8 mouse cellular contexts compared by ENCODE assay signal in the genomic region with DNA sequence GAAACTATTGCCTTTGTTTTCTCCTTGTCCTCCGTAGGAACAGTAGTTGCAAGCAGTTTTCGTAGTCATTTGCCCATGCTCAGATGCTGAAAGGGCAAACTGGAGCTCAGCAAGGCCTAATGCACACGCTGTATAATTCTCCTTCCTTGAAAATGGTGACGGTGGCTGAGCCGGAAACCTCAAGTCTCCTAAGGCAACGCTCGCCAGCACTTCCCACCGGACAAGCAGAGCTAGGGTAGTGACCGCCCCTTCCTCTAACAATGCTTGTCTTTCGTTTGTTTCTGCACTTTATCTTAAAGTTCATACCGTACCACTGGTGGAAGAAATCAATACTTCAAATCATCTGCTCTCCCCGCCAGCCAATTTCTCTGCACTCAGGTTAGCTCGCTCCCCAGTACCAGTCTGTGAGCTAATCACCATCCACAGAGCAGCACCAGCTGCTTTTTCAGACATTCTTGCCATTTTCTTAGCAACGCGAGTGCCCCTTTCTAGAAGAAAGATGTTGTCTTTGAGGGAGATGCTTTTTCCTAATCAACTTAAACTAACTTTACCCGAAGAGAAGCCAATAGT.
DNase-seq lines count a peak whose midpoint lies in the region; ATAC-seq and TF ChIP-seq lines count a peak whose summit lies in the region.

No protein-coding gene starts in this region.

- no peaks in the 10 kb centered on the region for H3K9me3 ChIP-seq in kidney, postnatal 0 days (replicated peaks; ENCODE audit: low read length)
- H3K9me3 ChIP-seq in forebrain, embryonic 12.5 days, result no peaks in the 10 kb centered on the region
- H3K9me3 ChIP-seq in limb, embryonic 14.5 days (ENCODE audit: control insufficient read depth, low read length), result no peaks in the 10 kb centered on the region

- peak overlapping the region; percentile 68 for H3K4me3 ChIP-seq in kidney, postnatal 0 days (replicated peaks; ENCODE audit: low read depth, low read length)
- peak overlapping the region; percentile 69 for H3K4me3 ChIP-seq in forebrain, embryonic 12.5 days (replicated peaks)
- H3K4me3 ChIP-seq in limb, embryonic 14.5 days (replicated peaks; ENCODE audit: low read length), result peak overlapping the region; percentile 68

- TF ChIP-seq CTCF in kidney, postnatal 0 days (IDR thresholded peaks at IDR 0.05; ENCODE audit: low read depth), result no peak

- no peaks in the 10 kb centered on the region for H3K36me3 ChIP-seq in kidney, postnatal 0 days (ENCODE audit: insufficient read depth, low read length)
- no peaks in the 10 kb centered on the region for H3K36me3 ChIP-seq in forebrain, embryonic 12.5 days (replicated peaks)
- H3K36me3 ChIP-seq in limb, embryonic 14.5 days (ENCODE audit: control insufficient read depth, insufficient read depth, low read length), result no peaks in the 10 kb centered on the region

- H3K9ac ChIP-seq in kidney, postnatal 0 days (ENCODE audit: low read depth, low read length), result no peak overlapping the region
- H3K9ac ChIP-seq in forebrain, embryonic 12.5 days, result no peak overlapping the region
- peak overlapping the region; percentile 44; the same call in 1 of the 2 replicates for H3K9ac ChIP-seq in limb, embryonic 14.5 days (ENCODE audit: low read depth, low read length, severe bottlenecking)

- peak overlapping the region; percentile 97 for H3K4me2 ChIP-seq in kidney, postnatal 0 days (ENCODE audit: low read length)
- peak overlapping the region; percentile 100 for H3K4me2 ChIP-seq in forebrain, embryonic 12.5 days
- peak overlapping the region; percentile 99; the same call in 1 of the 2 replicates for H3K4me2 ChIP-seq in limb, embryonic 14.5 days (replicated peaks; ENCODE audit: low read depth, low read length, severe bottlenecking)

- H3K27me3 ChIP-seq in kidney, postnatal 0 days (ENCODE audit: insufficient read depth, low read length), result peaks cover 13% of the 10 kb centered on the region
- H3K27me3 ChIP-seq in forebrain, embryonic 12.5 days, result peaks cover 67% of the 10 kb centered on the region
- peaks cover 48% of the 10 kb centered on the region for H3K27me3 ChIP-seq in limb, embryonic 14.5 days (ENCODE audit: control insufficient read depth, insufficient read depth, low read length)

- no peak for DNase-seq in kidney, postnatal 0 days (ENCODE audit: low spot score)
- DNase-seq in kidney, adult 9 months, result no peak
- DNase-seq in limb, embryonic 14.5 days (ENCODE audit: low spot score), result no peak
- DNase-seq in retina, embryonic 14.5 days (ENCODE audit: low spot score), result peak; percentile 22
- DNase-seq in spleen, adult 18-20 months, result no peak
- DNase-seq in gastrocnemius, postnatal 25 days, result no peak
- DNase-seq in urinary bladder, adult 18-20 months (ENCODE audit: low spot score in 2 of 2), result no peak

- H3K4me1 ChIP-seq in kidney, postnatal 0 days (replicated peaks; ENCODE audit: insufficient read depth, low read length), result peaks cover 16% of the 10 kb centered on the region
- H3K4me1 ChIP-seq in forebrain, embryonic 12.5 days, result peaks cover 39% of the 10 kb centered on the region
- peaks cover 14% of the 10 kb centered on the region for H3K4me1 ChIP-seq in limb, embryonic 14.5 days (ENCODE audit: control insufficient read depth, insufficient read depth, low read length)

- H3K27ac ChIP-seq in kidney, postnatal 0 days, result no peak overlapping the region
- H3K27ac ChIP-seq in forebrain, embryonic 12.5 days, result no peak overlapping the region
- no peak overlapping the region for H3K27ac ChIP-seq in limb, embryonic 14.5 days (replicated peaks; ENCODE audit: low read depth, low read length)

- 19% methylated on average over 16 of the region's 16 CpGs for WGBS in kidney, postnatal 0 days
- 5% methylated on average over 16 of the region's 16 CpGs for WGBS in forebrain, embryonic 12.5 days
- 10% methylated on average over 16 of the region's 16 CpGs for WGBS in limb, embryonic 14.5 days

- TF ChIP-seq POLR2A in limb, embryonic 14.5 days (IDR thresholded peaks at IDR 0.05; ENCODE audit: borderline replicate concordance, extremely low read depth, insufficient read depth, insufficient read length), result no peak

- no peak for ATAC-seq in kidney, postnatal 0 days (replicated peaks; ENCODE audit: low FRiP score, low read depth)
- ATAC-seq in forebrain, embryonic 12.5 days (ENCODE audit: low FRiP score), result no peak
- ATAC-seq in limb, embryonic 14.5 days (ENCODE audit: low FRiP score, low read depth), result no peak
